Mouse (Mus musculus) spleen, adult 2 months (tissue): Measurements from ENCODE around the gene Col12a1.

ENCODE experiments used
- CTCF ChIP-seq: fragments of 200-500 bp; IDR thresholded peaks from 2 replicates; pipeline ENCODE4 v1.5.1; 2011; ENCODE audit warnings: mild to moderate bottlenecking, inconsistent platforms; ENCODE audit not compliant: insufficient read depth, insufficient read length, insufficient replicate concordance; ENCODE audit errors: extremely low read depth
- POLR2A ChIP-seq: fragments of 200-500 bp; IDR thresholded peaks from 2 replicates; pipeline ENCODE4 v1.6.1; 2011; ENCODE audit warnings: low read depth, low read length, inconsistent platforms

DNA sequence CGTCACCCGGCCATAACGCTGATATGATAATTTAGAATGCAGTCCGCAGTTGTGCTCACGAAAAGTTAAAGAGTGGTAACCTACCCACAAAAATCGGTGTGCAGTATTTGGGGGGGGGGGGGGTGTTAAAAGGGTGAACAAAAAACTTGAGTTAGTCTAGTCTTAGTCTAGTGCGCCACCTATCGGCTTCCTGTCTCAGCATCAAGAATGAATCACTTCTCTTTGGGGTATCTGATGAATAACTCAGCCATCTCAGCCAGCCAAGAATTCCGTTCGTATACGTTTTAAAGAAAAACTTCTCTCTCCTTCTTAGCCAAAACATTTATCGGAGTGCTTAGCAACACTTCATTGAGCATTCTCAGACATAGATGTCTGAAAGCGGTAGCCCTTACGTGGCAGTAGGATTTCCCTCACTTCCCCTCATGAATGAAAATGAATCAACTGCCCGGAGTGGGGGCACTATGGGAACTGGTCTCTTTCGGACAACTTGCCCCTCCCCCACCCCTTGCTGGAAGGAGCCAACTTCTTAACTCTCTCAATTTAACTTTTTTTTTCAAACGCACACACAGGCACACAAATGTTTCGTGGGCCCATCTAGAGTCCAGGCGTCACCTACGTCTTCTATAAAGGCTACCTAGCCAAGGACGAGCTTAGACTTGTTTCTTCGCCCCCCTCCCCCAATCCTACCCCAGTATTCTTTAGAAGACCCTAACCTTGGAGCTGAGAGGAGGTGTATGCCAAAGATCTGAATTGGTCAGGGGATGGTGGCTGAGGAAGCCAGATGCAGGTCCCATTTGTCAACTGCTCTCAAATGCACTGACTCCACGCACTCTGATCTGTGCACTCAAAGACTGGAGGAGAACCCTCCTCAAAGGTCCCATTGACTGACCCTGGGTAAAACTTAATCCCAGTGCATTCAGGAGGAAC lies 1.5 kb downstream of the Col12a1 start:
- TF ChIP-seq POLR2A, result no peak
- TF ChIP-seq CTCF, result no peak
